Mouse (Mus musculus) kidney, embryonic 16.5 days (tissue): ENCODE measurements around the gene Serinc5. TPM values are rescaled to one million over a fixed set of nuclear protein-coding genes. Genes with fewer than 3 reads are reported as not detected.
"Not testable (repeated sequence)": the region's sequence is repeated elsewhere in the genome, so short reads cannot be mapped to it uniquely, and the experiment has no call there.

Experiments
- ATAC-seq: fragments of 200-750 bp; cut with Nextera tagmentation; 2 replicates; pipeline ENCODE4 v1.8.0; 2017; ENCODE audit warnings: moderate TSS enrichment; ENCODE audit not compliant: low FRiP score, low TSS enrichment
- H3K27ac ChIP-seq: fragments of 300-500 bp; sonication (generic); 2 replicates; pipeline ENCODE4 v1.5.1; 2014; ENCODE audit warnings: low read length
- H3K27me3 ChIP-seq: fragments of 300-500 bp; sonication (generic); 2 replicates; pipeline ENCODE4 v1.6.1; 2014; ENCODE audit warnings: low read length, control low read depth, mixed read lengths; ENCODE audit not compliant: insufficient read depth
- H3K36me3 ChIP-seq: fragments of 300-500 bp; sonication (generic); 2 replicates; pipeline ENCODE4 v1.6.1; 2014; ENCODE audit warnings: low read length, control low read depth, mixed read lengths; ENCODE audit not compliant: insufficient read depth
- H3K4me1 ChIP-seq: fragments of 300-500 bp; sonication (generic); 2 replicates; pipeline ENCODE4 v1.6.1; 2014; ENCODE audit warnings: low read length, control low read depth, mixed read lengths; ENCODE audit not compliant: insufficient read depth
- H3K4me2 ChIP-seq: fragments of 300-500 bp; sonication (generic); replicated peaks from 2 replicates; pipeline ENCODE4 v1.6.1; 2014; ENCODE audit warnings: low read depth, low read length
- H3K4me3 ChIP-seq: fragments of 300-500 bp; sonication (generic); 2 replicates; pipeline ENCODE4 v1.5.1; 2014; ENCODE audit warnings: mild to moderate bottlenecking, low read length
- H3K9ac ChIP-seq: fragments of 300-500 bp; sonication (generic); replicated peaks from 2 replicates; pipeline ENCODE4 v1.6.1; 2014; ENCODE audit warnings: low read length
- H3K9me3 ChIP-seq: fragments of 300-500 bp; sonication (generic); 2 replicates; pipeline ENCODE4 v1.6.1; 2016; ENCODE audit warnings: low read length, control low read depth
- WGBS: fragments of 180-500 bp; shearing (Covaris S2); extraction: QIAGEN DNeasy Blood & Tissue Kit; methylation state at CpG from one replicate; pipeline ENCODE4 v1.1.7; 2014; 5-methylcytosine and 5-hydroxymethylcytosine counted together
- polyA plus RNA-seq: library from polyadenylated mRNA; unstranded; fragments of >200 nt; fragmentation: Nextera tagmentation; extraction: Ambion mirVana; gene quantifications from 2 replicates; pipeline ENCODE4 v1.2.1, GENCODE M21; 2015

Gene Serinc5
- polyA plus RNA-seq, 1 experiment from 2014 or later = 19.7 TPM

- Histone ChIP-seq H3K27me3 (no peaks in the 10 kb centered on the region), H3K4me3 (no peak overlapping the region), H3K9me3 (no peaks in the 10 kb centered on the region), H3K36me3 (no peaks in the 10 kb centered on the region), H3K27ac (peak overlapping the region; percentile 90), H3K4me2 (peak overlapping the region; percentile 29; the same call in 1 of the 2 replicates), H3K4me1 (peaks cover 34% of the 10 kb centered on the region), H3K9ac (no peak overlapping the region)
- no peak for ATAC-seq
- WGBS = 56% methylated on average over 5 of the region's 5 CpGs
These were observed 18.6 kb upstream of the Serinc5 start for GRCm38 (mm10) chr13:92592268-92592785.

DNA sequence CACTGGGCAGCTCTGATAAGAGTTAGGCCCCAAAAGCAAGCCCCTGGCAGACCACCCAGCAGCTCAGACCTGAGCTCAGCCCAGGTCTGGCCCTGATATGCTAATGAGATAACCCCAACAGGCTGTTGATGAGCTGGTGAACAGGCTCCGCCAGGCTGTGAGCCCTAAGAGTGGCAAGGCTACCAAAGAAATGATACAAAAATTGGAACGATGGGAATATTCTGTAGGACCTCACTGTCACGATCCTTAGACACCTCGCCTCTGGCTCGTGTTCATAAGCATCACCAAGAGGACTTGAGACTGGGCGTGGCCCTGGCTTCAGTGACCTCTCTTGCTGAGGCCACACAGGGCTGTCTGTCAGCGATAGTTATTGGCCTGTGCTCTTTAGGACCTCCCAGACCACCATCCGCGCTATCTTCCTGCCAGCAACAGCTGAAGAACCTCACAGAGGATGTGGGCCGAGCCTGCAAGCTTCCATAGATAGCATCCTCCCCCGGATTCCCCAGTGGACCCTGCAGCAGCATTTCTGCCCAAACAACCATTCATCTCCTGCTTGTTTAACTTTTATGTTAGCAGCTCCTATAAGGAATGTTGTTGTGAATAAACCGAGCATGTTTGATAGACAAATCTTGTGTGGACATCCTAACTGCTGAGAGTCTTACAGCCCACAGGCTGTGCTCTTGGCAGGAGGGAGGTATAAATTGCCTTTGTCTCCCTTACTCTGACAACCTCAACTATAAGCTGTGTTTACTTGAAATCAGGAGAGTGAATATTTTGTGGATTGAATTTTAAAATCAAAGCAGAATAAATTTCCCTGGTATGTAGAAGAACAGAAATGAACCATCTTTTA, 17.9 kb upstream of the Serinc5 start:
- WGBS = 6% methylated on average over 12 of the region's 12 CpGs
- Histone ChIP-seq H3K27ac (peak overlapping the region; percentile 90), H3K4me3 (no peak overlapping the region), H3K4me1 (peaks cover 34% of the 10 kb centered on the region), H3K9ac (no peak overlapping the region), H3K27me3 (no peaks in the 10 kb centered on the region), H3K4me2 (peak overlapping the region; percentile 29), H3K36me3 (no peaks in the 10 kb centered on the region), H3K9me3 (no peaks in the 10 kb centered on the region)
- ATAC-seq = peak; percentile 94

DNA sequence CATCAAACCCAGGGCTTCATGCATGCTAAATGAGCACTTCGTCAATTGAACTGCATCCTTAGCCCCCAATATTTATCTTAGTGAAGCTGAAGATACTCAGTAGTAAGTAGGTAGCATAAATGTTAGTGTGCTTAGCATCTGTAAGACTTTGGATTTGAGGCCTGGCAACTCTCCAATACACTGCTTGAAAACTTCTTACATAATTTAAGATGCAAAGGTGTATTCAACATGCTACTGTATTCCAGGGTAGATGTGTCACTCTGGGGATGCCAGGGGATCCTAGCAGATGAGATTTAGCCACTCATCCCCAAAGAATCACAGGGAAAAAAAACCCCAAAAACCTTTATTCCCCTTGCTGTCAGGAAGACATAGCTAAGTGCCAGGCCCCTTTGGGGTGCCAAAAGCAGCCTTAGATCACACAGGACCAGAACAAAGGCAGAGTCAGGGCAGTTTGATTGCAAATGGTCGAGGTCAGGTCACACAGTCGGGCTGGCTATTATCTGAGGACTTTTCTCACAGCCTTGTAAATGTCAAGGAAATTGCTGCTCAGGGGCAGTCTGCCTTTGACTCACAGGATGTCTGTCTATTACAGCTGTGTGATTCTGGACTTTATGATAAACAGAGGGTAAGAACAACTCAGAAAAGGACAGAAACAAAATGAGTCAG, 17.0 kb upstream of the Serinc5 start:
- Histone ChIP-seq H3K9me3 (no peaks in the 10 kb centered on the region), H3K27me3 (no peaks in the 10 kb centered on the region), H3K4me3 (no peak overlapping the region), H3K4me1 (peaks cover 28% of the 10 kb centered on the region), H3K36me3 (no peaks in the 10 kb centered on the region), H3K27ac (peak overlapping the region; percentile 90), H3K4me2 (no peak overlapping the region), H3K9ac (no peak overlapping the region; the same call in 1 of the 2 replicates)
- 12% methylated on average over 3 of the region's 3 CpGs for WGBS
- ATAC-seq = no peak

DNA sequence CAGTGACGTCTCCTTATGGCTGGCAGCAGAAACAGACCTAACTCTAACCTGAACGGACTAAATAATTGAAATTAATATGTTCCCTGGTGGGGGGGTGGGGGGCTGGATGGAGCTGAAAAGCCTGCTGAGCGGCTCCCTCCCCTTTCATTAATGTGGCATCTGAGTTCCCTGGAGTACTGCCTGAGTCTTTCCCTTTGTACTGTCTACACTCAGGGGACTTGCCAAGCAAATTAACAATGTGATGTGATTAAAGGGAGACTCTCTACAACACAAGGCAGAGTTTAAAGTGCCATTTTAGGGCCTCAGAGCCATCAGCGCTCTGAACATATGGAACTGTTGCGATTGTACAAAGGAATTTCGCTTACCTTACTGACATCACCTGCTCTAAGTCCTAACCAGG, 16.4 kb upstream of the Serinc5 start:
- 43% methylated on average over 6 of the region's 6 CpGs for WGBS
- ATAC-seq = no peak
- Histone ChIP-seq H3K9me3 (no peaks in the 10 kb centered on the region), H3K27me3 (no peaks in the 10 kb centered on the region), H3K27ac (peak overlapping the region; percentile 90; the same call in 1 of the 2 replicates), H3K4me3 (no peak overlapping the region), H3K4me1 (peaks cover 23% of the 10 kb centered on the region), H3K36me3 (no peaks in the 10 kb centered on the region), H3K9ac (no peak overlapping the region), H3K4me2 (no peak overlapping the region)

GRCm38 (mm10) chr13:92594907-92595306, 16.0 kb upstream of the Serinc5 start:
- no peaks in the 10 kb centered on the region for H3K9me3 ChIP-seq
- no peak overlapping the region for H3K4me2 ChIP-seq
- no peak for ATAC-seq
- no peak overlapping the region for H3K27ac ChIP-seq
- 81% methylated on average over 3 of the region's 3 CpGs for whole genome bisulfite sequencing
- H3K9ac ChIP-seq = no peak overlapping the region
- no peak overlapping the region for H3K4me3 ChIP-seq
- H3K36me3 ChIP-seq = no peaks in the 10 kb centered on the region
- peaks cover 23% of the 10 kb centered on the region for H3K4me1 ChIP-seq
- no peaks in the 10 kb centered on the region for H3K27me3 ChIP-seq

DNA sequence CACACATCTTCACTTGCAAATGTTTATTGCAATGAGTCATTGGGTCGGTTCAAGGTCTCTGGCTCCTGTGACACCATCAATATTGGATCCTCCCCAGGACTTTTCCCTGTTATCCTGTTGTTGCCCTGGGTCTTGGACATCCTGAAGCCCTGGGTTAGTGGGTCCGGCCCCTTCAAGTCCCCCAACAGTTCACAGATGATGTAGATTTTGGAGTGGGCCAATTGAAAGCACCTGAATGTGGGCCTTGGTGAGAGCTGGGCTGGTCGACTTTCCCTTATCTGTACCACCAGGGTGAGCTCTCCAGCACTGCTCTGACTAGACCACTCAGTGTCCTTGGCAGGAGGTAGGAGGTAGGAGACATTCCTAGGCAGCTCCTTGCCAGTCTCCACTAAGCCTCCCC, 15.5 kb upstream of the Serinc5 start:
- Histone ChIP-seq H3K27ac (no peak overlapping the region), H3K9me3 (no peaks in the 10 kb centered on the region), H3K4me2 (no peak overlapping the region), H3K4me1 (peaks cover 23% of the 10 kb centered on the region), H3K9ac (no peak overlapping the region), H3K36me3 (no peaks in the 10 kb centered on the region), H3K4me3 (no peak overlapping the region), H3K27me3 (no peaks in the 10 kb centered on the region)
- 58% methylated on average over 3 of the region's 3 CpGs for WGBS
- ATAC-seq = no peak

- not testable (repeated sequence) for H3K4me3 ChIP-seq, ATAC-seq, H3K9ac ChIP-seq, H3K27ac ChIP-seq, H3K36me3 ChIP-seq, H3K9me3 ChIP-seq, H3K4me2 ChIP-seq, H3K27me3 ChIP-seq
- H3K4me1 ChIP-seq = peaks cover 14% of the 10 kb centered on the region
- WGBS = 85% methylated on average over 4 of the region's 4 CpGs
These were observed 5.6 kb upstream of the Serinc5 start for GRCm38 (mm10) chr13:92605306-92605705.

DNA sequence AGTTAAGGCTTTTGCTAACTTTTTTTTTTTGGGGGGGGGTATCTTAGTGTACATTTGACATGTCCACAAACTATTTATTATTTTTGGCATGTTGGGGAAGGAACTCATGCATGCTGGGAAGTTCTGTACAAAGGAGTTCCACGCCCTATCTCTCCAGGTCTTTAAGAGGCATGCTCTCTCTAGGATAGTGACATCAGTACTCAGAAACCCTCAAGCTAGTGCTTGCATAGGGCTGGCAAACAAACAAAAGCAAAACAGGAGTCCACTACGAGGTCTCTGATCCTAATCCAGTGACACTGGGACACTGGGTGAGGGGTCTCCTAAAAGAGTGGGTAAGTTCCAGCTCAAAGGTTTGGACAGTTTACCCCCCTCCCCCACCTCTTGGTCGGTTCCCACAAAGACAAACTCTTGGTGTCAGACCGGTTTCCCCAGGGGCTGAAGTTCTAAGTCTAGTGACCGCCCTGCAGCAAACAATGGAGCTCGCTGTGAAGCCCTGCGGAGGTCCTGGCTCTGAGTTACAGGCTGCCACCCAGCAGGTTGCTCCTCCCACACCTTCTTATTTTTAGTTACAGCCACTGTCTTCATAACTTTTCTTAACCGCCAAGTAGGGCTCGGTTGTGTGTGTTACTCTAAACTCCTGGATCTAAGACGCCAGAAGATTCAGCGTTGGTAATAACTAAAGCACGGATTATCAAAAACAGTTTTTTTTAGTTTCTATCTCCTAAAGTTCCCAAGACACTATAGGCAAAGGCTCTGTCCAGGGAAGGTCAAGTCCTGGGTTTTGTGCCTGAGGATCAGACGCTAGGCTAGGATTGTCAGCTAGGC, 1.2 kb upstream of the Serinc5 start:
- H3K36me3 ChIP-seq = no peaks in the 10 kb centered on the region
- H3K4me2 ChIP-seq = peak overlapping the region; percentile 92
- 7% methylated on average over 13 of the region's 13 CpGs for WGBS
- H3K4me3 ChIP-seq = peak overlapping the region; percentile 72
- no peaks in the 10 kb centered on the region for H3K9me3 ChIP-seq
- H3K9ac ChIP-seq = peak overlapping the region; percentile 87
- peak overlapping the region; percentile 98 for H3K27ac ChIP-seq
- H3K4me1 ChIP-seq = peaks cover 28% of the 10 kb centered on the region
- peak; percentile 36 for ATAC-seq
- no peaks in the 10 kb centered on the region for H3K27me3 ChIP-seq

DNA sequence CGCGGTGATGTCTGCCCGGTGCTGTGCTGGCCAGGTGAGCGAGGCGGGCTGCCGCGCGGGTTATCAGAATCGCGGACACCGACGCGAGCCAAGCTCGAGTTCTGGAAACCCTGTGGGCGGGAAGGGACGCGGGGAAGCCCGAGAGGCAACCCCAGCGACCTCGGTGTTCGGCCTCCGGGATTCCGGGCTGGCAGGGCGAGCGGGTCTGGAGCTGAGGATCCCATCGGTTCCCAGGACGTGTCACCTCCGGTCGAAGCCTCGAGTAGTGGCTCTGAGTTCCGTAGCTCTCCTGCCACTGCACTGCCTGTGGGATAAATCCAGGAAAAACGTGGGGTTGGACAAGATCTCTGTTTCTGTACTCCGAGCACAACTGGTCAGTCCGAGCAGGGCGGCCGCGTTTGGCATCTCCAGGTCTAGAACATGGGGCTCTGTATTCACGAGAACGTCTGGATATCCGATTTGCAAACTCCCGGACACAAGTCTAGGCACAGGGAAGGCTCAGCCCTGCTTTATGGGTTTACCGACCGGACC, 428 bp downstream of the Serinc5 start:
- no peaks in the 10 kb centered on the region for H3K9me3 ChIP-seq
- H3K9ac ChIP-seq = peak overlapping the region; percentile 83
- peak overlapping the region; percentile 92 for H3K4me2 ChIP-seq
- H3K4me3 ChIP-seq = peak overlapping the region; percentile 72
- peak; percentile 62 for ATAC-seq
- no peaks in the 10 kb centered on the region for H3K27me3 ChIP-seq
- no peaks in the 10 kb centered on the region for H3K36me3 ChIP-seq
- 0% methylated on average over 43 of the region's 43 CpGs for WGBS
- H3K4me1 ChIP-seq = peaks cover 28% of the 10 kb centered on the region
- H3K27ac ChIP-seq = peak overlapping the region; percentile 88
